Mouse (Mus musculus) mature B cell (primary cell): ENCODE measurements around the gene Ptov1.
"Not testable (repeated sequence)": the region's sequence is repeated elsewhere in the genome, so short reads cannot be mapped to it uniquely, and the experiment has no call there.

ENCODE experiments used
- in situ Hi-C: fragments of 300-500 bp; cut with MboI; formaldehyde crosslinking; loops from 2 replicates; pipeline ENCODE4 v1.14.3; 2019

Gene Ptov1

DNA sequence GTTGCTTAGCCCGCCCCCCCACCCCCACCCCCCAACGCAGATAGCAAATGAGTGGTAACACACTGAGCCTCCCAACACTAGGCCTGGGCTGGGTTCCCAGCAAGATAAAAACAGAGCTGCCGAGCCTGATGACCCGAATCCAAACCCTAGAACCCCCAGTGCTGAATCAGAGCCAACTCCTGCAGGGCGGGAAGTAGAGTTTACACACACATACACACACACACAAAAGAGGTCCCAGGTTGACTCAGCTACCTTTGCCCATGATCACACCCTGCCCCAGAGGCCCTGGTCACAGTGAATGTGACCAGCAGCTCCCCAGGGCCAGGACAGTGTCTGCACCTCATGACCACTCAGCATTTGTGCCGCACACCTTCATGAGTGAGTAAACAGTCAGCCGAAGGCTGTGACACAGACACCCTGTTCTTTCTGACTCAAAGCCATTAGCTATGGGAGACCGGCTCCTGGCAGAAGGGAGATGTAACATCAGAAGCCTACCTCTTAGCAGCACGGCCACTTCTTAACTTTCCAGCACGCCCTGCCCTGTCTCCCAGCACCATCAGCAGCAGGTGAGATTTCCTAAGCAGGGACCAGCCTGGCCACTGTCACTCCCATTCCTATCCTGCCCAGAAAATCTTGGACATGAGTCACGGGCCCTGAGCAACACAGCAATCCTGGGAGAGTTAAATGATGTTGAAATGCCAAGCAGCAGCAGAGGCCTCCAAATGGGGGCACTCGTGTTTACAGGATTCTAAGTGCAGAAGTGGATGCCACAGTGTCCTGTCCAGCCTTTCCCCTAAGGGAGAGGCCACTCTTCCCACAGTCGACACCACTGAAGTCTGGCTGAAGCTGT, 18.9 kb upstream of the Ptov1 start:
- in situ Hi-C loops = no loop called here

DNA sequence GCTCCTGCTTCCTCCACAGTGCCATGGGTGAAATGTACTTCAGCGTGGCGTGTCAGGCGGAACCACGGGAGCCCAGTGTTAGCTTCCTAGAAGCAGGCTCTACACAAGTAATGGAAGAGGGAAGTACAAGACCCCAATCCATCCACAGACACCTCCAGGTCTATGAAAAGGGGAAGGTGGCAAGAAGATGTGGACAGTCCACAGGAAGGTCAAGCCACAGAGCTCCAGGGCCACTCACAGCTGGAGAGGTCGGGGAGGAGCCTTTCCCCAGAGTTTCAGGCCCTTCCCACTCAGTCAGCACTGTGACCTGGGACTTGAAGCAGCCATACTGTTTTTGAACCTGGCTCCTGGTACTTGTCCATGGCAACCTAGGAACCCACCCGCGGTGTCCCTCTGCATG, 17.4 kb upstream of the Ptov1 start:
- in situ Hi-C loops = no loop called here

DNA sequence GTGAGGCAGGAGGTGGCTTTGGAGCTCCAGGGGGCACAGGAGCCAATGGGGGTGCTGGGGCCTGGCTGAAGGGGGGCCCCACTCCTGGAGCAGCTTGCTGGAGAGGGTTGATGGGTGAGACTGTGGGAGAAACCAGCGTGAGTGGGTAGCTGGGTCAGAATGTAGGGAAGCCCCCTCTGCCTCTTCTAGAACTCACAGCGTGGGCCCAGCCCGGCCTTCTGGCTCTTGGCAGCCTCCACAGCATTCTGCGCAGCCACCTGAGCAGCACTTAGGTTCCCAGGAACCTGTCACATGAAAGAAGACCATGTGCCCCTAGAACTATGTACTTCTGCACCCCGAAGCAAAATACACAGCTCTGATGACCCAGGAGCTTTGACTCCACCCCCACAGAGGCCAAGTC, 15.0 kb upstream of the Ptov1 start:
- in situ Hi-C loops = no loop called here

DNA sequence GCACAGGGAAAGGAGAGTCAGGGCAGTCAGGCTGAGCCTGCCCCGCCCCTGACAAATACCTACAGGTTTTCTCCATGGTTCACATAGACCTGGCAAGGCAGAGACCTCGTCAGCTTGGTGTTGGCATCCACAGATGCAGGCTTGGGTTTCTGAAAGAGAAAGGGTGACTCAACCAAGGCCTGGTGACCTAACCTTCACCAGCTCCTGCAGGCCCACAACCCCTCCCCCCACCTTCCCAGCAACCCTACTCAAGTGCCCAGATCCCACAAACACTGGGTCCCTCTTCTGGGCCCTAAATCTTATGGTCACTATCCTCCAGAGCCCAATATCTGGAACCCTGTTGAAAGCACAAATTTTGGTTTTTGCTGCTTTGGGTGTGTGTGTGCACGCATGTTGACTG, 13.4 kb upstream of the Ptov1 start:
- in situ Hi-C loops = no loop called here

DNA sequence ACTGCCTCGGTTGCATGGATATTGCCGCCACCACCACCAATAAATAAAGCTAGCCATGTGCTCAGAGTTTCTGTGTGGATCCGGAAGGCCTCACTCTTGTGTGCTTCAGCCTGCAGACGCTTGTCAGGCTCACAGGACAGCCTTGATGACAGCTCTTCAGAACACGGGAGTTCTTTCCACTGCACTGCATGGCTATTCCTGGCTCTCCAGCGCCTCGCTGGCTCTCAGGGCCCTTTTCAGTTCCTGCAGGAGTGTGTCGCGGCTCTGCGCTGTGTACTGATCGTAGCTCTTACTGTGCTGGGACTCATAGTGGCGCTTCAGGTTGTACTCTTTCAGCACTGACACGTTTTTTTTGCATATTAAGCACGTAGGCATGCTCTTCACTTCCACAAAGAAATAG, 8.2 kb upstream of the Ptov1 start:
- in situ Hi-C loops = no loop called here

DNA sequence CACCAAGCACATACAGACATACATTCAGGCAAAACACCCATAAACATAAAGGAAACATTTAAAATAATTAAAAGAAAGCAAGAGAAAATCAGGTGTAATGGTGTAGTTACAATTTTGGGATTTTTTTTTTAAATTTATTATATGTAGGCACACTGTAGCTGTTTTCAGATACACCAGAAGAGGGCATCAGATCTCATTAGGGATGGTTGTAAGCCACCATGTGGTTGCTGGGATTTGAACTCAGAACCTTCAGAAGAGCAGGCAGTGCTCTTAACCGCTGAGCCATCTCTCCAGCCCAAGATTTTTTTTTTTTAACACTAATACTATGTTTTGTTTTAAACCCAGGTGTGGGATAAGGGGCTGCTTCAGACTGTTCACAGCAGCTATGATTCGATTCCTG, 2.2 kb upstream of the Ptov1 start:
- in situ Hi-C loops = not testable (repeated sequence)

DNA sequence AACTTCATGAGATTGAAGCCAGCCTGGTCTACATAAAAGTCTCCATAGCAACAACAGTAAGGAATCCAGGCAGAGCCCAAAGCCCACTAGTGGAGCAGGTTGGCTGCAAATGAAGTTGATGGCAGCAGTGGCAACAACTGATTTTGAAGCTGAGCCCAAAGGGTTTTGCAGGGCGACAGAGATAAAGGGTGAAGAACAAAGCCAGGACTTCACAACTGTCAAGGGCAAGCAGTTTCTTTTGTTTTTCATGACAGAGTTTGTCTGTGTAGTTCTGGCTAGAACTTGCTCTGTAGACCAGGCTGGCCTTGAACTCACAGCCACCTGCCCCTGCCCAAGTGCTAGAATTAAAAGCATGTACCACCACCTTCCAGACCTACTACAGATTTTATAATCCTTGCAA, 1.6 kb upstream of the Ptov1 start:
- in situ Hi-C loops = no loop called here

DNA sequence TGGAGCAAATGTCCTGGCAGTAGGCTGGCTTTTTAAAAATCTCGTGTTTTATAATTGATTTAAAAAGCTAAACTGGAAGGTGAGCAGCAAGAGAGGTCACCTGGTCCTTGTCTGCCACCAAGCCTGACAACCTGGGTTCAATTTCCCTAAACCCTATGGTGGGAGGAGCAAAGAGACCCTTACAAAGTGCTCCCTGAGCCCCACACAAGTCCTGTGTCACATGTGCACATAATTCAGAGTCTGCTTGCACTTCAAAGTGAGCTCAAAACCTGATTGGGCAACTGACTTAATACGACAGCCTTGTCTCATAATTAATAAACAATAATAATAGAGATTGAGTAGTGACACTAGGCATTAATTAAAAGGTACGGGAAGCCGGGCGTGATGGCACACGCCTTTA, 1.0 kb upstream of the Ptov1 start:
- in situ Hi-C loops = no loop called here

DNA sequence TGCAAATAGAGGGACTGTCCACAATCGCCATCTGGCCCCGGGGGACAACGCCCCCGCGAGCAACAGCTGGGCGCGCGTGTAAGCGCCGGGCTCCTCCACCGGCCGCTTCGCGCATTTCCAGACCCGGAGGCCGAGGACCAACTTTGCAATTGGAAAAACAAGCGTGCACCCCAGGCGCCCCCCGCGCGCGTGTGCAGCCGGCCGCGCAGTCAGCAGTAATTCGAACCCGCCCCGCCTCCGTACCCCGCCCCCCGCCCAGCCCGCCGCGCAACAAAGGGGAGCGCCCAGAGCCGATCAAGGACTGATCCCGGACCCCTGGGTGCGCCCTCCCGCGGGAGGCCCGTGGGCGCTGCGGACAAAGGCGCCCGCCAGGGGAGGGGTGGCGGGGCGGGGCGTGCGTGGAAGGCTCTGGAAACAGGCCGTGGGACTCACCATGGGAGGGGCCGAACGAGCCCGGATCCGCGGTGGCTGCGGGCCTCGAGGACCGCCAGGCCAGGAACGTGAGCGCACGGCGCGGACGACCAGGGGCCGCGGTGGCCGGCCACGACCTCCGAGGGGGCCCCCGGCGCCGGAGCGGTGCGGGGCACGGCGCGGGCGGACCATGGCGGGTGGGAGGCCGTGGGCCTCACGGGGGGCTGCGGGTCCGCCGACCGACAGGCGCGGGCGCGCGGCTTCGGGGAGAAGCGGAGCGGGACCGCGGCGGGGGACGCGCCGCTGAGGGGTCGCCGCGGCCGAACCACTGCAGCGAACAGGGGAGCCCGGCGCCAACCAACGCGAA, 480 bp downstream of the Ptov1 start:
- in situ Hi-C loops = no loop called here

DNA sequence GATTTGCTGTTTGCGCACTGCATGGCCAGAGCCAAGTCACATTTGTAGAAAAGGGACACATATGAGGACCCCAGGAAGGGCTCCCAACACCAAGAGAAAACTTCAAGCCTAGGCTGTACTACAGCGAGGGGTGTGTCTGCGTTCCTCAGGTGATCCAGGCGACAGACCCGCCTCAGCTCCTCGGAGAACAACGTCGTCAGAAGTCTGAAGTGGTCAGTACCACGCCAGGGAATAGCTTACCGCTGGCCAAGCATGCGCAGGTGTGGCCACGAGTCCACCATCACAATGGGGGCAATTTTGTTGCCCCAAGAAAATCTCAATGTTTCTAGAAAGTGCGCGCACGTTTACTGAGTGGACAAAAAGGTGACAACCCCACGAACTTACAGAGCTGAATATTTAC, 1.1 kb downstream of the Ptov1 start:
- in situ Hi-C loops = no loop called here

DNA sequence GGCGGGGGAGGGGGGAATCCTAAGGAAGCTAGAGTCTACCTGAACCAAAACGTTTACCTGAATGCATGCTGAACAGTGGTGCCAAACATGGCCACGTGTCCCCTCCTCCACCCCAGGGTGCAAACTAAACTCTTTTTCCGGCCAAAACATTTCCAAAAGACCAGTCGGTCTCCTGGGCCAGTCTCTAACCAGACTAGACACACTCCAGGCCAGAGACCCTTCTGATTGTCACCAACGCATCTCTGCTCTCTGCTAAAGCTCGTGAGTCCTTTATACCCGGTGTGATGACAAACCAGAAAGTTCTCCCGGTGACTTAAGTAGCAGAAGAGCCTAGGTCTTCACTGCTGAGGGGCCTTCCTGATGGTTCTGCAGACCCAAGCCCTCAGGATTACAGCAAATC, 1.8 kb downstream of the Ptov1 start:
- in situ Hi-C loops = no loop called here

DNA sequence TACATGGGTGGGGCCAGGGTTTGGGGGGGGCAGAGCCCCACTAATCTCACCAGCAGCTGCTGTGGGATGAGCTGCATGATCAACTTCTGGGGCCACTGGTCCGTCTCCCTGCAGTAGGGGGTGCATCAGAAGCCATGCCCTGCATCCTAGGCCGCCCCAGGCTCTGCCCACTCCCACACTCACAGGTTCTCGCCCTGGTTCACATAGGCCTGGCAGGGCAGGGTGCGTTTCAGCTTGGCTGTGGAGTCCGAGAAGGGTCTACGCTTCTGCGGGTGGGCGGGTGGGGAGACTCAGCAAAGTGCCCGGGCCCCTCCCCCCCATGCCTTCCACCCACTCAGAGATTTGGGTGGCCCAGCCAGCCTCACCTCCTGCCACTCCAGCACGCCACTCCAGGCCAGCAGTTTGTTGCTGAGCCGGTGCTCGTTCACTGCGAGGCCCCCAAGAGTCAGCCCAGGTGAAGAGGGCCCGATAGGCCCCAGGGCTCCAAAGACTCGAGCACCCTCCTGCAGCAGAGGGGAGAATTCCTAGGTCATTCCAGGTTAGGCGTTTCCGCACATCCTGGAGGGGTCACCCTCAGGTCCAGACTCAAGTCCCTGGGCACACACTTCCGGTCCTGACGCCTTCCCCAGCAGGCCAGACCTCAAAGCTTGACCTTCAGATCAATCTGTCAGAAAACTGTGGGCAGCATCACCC, 2.4 kb downstream of the Ptov1 start:
- in situ Hi-C loops = no loop called here

DNA sequence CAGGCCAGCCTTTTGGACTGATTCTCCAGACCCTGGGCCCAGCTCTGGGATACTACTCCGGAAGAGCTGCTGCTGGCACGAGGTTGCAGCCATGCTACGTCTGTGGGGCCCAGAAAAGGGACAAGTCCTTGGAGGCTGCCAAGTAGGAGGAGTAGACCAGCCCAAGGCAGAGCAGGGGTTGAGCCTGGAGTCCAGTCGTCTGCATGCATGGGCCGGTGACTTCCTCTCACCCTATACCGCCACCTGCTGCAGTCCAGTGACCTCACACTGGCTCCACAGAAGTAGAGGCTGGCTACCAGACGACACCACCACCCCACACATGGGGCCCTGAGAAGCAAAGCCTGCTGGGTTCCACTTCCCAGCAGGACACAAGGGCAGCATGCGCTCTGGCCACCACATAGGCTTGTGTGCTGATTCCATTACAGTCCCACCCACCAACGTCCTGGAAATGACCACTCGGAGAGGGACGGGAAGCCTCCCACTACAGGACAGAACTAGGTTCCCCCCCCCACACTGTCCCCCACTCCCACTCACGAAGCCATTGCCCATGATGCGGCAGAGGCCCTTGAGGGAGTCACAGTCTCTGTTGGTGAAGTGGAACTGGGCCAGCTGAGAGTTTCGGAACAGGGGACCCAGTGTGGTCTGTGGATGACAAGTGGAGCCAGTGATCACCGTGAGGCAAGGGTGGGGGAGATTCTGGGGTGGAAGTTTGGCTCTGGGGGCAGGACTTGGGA, 3.1 kb downstream of the Ptov1 start:
- in situ Hi-C loops = no loop called here

DNA sequence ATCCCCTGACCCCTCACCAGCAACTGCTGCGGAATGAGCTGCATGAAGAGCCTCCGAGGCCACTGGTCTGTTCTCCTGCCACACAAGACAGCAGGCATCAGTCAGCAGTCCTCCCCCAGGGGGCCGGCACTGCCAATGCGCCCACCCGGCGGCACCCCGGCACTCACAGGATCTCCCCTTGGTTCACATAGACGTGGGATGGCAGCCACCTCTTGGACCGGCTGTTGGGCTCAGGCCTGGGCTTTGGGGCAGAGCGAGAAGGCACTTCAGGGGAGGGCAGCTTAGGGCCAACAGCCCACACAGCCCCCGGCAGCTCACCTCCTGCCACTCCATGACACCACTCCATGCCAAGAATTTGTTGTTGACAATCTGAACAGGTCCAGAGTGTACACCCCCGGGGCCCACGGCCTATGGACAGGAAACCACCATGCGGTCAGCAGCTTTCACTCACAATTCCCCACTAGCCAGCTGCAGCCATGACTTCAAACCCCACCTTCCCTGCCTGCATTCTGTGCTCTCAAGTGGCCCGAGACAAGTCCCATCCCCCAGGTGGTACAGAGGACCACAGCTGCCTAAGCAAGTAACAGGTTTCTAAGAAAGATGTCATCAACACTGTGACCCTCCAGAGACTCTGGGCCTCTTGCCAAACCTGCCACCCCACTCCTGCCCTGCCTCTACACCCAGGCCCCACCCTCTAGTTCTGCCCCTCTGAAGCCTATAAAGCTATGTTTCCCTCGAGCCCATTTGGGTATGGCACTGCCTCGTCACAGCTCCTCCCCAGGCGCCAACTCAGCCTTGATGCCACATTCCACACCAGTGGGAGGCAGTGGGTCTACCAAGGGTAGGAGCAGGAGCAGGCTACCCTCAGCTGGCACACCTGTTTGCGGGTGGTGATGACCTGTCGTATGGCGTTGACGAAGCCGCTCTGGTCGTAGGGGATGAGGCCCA, 4.7 kb downstream of the Ptov1 start:
- in situ Hi-C loops = no loop called here

DNA sequence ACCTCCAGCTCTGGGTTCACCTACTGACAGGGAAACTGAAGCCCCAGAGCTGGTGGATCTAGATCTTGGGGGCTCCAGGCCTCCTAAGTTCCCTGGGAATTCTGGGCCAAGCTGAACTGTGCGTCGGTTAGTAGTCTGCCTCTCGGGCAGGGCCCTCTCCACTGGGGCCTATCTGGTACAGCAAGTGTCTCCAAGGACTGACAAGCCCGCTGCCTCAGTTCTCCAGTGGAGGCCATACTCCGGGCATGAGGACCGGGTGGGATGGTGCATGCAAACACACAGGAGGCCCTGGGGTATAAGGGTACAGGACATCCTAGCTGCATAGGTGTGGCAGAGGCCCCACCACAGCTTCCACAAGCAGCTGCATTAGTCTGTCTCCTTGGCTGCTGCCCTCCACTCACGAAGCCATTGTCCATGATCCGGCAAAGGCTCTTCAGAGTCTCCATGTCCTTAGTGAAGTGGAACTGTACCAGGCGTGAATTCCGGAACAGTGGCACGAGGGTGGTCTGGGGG, 5.5 kb downstream of the Ptov1 start:
- in situ Hi-C loops = no loop called here

DNA sequence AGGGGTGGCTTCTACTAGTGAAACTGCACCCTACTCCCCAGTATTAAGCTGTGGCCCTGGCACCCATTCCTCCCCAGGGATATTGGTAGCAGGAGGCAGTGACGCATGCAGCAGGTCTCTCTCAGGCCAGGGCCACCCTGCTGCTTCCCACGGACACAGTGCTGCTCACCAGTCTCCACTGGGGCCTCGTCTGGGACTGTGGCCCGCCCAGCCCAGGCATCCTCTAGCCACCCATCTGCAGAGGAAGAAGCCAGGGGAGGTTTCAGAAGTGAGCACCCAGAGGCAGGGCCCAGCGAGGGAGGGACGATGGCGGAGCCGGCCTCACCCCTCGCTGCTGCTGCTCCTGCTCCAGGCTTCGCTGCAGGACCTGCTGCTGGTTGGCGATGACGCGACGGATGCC, 6.4 kb downstream of the Ptov1 start:
- in situ Hi-C loops = no loop called here

DNA sequence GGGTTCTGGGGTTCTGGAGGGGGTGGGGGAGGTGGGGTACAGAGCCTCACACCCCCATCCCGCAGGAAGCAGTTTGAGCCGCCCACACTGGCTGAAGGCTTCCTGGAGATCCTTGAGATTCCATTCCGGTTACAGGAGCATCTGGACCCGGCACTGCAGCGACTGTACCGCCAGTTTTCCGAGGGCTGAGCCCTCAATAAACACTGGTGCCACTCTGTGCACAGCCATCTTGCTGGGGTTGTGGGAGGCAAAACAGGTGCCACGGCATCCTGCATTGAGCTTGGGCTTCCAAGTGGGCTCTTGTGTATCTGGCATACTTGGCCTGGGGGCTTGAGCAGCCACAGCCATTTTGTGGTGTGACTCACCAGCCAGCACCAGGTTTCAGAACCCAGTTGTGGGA, 7.2 kb downstream of the Ptov1 start:
- in situ Hi-C loops = no loop called here

DNA sequence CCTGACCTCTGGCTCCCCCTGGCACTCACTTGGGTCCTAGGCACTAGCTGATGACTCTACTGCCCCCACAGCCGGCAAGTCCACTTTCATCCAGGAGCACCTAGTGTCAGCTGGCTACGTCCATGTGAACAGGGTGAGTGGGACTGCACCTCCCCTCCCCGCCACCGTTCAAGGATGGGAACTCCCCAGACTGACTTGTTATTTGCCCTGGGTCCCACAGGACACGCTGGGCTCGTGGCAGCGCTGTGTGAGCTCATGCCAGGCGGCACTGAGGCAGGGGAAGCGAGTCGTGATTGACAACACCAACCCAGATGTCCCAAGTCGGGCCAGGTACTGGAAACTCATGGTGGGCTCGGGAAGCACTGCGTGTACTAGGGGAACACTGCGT, 8.2 kb downstream of the Ptov1 start:
- in situ Hi-C loops = no loop called here

DNA sequence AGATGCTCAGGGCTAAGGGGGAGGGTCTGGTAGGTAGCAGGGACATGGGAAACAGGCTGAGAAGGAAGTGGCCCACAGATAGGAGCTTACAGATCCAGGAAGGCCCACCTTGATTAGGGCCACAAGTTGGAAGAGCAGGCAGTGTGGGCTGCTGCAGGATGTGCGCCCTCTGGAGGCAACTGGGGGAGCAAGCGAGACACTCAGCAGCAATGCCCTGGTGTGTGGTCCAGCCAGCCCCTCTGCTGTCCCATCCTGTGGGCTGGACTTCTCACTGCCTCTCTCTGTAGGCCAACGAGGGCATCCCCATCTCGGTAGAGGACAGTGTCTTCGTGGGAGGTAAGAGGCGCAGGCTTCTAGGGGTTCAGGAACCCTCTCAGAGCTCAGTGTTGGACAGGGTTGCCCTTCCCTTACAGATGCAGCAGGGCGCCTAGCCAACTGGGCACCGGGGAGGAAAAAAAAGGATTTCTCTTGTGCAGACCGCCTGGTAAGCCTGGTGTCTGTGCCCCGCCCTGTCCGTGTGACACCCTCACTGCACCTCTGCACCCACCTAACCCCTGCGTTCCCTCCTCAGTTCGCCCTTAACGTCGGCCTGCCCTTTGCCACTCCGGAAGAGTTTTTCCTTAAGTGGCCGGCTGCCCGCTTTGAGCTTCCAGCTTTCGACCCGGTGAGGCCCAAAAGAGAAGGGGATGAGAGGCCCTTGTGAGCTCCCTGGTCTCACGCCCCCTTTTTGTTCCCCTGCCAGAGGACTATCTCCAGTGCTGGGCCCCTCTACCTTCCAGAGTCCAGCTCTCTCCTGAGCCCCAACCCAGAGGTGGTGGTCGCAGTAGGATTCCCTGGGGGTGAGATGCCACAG, 8.8 kb downstream of the Ptov1 start:
- in situ Hi-C loops = no loop called here

DNA sequence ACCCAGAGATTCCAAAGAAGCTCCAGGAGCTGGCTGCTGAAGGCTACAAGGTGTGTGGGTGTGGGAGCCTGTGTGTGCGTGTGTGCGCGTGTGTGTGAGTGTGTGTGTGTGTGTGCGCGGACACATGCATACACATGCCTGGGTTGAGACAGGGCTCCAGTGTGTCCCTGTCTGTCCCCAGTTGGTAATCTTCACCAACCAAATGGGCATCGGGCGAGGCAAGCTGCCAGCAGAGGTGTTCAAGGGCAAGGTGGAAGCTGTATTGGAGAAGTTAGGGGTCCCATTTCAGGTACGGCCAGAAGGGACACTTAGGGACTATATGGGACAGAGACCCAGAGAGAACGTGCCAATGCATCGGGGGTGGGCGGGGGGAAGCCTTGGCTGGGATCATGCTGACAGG, 9.7 kb downstream of the Ptov1 start:
- in situ Hi-C loops = no loop called here
